Mouse (Mus musculus): ENCODE data around the gene Ednrb. TPM values are rescaled to one million over a fixed set of nuclear protein-coding genes. Genes with fewer than 3 reads are reported as not detected.

Gene Ednrb
- polyA plus RNA-seq (2016; fragmentation: Nextera tagmentation; extraction: Ambion mirVana), result 47.6 and 80.3 TPM in 2 replicates

DNA sequence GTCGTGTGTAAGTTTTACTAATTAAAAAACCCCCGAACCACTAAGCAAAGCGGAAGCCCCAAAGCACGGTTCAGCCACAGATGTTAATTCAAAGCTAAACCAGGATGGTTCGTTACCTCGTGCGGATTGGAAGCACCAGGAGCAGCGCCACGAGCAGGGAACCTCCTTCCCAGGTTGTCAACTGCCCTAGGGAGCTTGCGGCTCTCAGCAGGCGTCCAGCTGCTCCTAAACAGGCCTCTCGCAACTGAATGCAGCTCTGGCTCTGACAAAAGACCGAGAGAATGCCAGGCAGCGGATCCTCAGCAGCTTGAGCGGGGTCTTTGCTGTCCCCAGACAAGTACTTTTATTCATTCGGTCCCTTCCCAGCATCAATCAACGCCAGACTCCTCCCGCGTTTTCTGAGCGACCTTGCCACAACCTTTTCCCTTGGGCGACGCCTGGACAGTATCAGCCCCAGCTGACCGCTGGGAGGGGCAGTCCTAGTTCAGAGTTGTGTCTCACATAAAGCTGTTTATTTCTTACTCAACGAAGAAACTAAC lies at the start of gene Ednrb:
Ednrb (minus strand) TSS at position 392 of the 539 bp plus-strand sequence.
- Histone ChIP-seq H3K27me3 (ENCODE audit: insufficient read depth, poor library complexity, severe bottlenecking) (no peaks in the 10 kb centered on the region), H3K9me3 (no peaks in the 10 kb centered on the region), H3K4me3 (peak within 1 kb of the TSS; percentile 70), H3K27ac (peak within 1 kb of the TSS; percentile 82), H3K36me3 (no peaks in the 10 kb centered on the region), H3K4me1 (peaks cover 11% of the 10 kb centered on the region)
- DNase-seq (ENCODE audit: low spot score), result peak; percentile 87
- under 1% methylated on average over 24 of the region's 24 CpGs for WGBS

DNA sequence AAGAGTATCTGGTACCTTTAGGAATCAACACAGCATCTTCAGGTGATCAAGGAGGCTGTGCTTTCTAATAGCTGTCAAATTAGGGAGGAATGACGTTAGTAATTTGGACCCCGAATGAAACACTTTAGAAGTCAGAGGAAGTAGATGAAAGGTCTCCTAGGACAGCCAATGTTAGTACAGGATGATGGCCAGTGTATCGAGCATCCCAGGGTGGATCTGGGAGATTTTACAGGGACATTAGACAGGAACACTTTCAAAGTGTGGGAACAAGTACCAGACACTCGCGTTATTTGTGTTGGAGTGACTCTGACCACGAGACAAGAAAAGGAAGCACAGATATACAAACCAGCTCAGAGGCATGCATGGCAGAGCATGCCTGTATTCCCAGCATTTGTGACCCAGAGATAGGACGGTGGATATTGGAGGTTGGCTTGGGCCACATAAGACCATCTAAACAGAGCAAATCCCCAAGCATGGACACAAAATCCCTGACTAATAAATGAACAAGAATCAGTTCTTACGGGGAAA lies 48.3 kb upstream of the Ednrb start:
- 58% methylated on average over 8 of the region's 8 CpGs for WGBS
- Histone ChIP-seq H3K27ac (no peak overlapping the region), H3K9me3 (no peaks in the 10 kb centered on the region), H3K4me3 (no peak overlapping the region), H3K27me3 (ENCODE audit: insufficient read depth, poor library complexity, severe bottlenecking) (no peaks in the 10 kb centered on the region), H3K36me3 (no peaks in the 10 kb centered on the region), H3K4me1 (no peaks in the 10 kb centered on the region)
- no peak for DNase-seq (ENCODE audit: low spot score)

DNA sequence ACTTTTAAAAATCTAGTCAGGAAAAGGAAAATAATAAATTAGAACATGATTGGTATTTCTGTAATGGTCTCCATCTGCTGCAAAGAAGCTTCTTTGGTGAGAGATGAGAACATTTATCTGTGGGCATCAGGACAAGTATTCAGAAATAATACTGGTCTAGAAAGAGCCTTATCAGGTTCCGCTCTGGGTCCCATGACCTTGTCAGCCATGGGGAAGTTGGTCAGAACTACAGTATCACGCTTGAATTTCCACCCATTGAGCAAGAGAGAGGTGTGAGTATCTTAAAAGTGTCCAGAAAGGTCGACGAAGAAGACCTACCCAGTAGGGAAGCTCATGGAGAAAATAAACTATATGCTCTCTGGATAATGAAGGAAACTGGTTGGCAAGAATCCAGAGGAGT lies 46.6 kb upstream of the Ednrb start:
- DNase-seq (ENCODE audit: low spot score), result no peak
- 76% methylated on average over 4 of the region's 4 CpGs for WGBS
- Histone ChIP-seq H3K36me3 (no peaks in the 10 kb centered on the region), H3K27me3 (ENCODE audit: insufficient read depth, poor library complexity, severe bottlenecking) (no peaks in the 10 kb centered on the region), H3K4me3 (no peak overlapping the region), H3K4me1 (no peaks in the 10 kb centered on the region), H3K9me3 (no peaks in the 10 kb centered on the region), H3K27ac (no peak overlapping the region)

DNA sequence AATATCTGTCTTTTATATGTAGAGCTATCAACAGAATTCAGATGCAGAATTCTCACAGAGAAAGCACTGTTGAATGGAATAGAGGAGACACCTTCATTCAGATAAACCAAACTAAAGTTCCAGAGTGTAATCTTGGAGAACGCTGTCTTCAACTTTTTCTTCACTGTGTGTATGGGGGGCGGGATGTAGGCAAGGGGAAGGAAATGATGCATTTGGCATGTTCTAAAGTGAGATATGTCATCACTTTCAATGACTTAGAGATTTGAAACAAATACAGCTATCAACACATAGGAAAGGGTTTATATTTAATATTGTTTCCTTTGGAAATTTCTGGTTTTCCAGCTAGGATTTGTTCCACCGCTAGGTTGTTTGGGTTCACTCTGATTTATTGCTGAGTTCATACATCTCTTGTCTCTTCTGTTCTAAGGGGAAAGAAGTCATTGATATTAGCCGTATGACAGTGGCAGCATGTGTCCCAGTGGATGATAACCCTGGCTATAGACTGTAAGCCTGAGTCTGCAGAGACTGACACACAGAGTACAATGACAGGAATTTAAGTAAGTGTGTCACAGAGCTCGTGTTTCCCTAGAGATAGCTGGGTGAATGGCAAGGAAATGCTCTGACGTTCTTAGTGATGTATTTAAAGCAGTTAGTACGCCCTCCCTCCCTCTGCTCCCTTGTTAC lies 40.8 kb upstream of the Ednrb start:
- WGBS, result 49% methylated on average over 7 of the region's 7 CpGs
- Histone ChIP-seq H3K9me3 (no peaks in the 10 kb centered on the region), H3K27me3 (ENCODE audit: insufficient read depth, poor library complexity, severe bottlenecking) (no peaks in the 10 kb centered on the region), H3K4me1 (no peaks in the 10 kb centered on the region), H3K27ac (no peak overlapping the region), H3K4me3 (no peak overlapping the region), H3K36me3 (no peaks in the 10 kb centered on the region)
- DNase-seq (ENCODE audit: low spot score), result no peak

DNA sequence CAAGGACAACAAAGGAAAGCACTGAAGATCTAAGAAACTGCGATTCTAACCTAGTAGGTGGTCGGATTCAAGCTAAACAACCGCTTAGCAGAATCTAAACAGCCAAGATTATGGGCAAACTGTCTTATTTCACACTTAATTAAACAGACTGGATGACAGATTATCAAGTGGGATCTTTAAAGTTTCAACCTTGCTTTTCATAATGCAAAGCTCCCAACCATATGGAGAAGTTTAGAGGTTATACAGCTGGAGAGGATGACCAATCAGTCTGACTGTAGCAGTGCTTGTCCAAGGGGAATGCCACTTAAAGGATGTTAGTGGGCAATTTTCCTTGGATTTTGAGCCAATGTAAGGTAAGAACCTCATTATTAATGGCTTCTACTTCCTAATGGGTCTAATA lies 38.7 kb upstream of the Ednrb start:
- Histone ChIP-seq H3K9me3 (no peaks in the 10 kb centered on the region), H3K4me3 (no peak overlapping the region), H3K27me3 (ENCODE audit: insufficient read depth, poor library complexity, severe bottlenecking) (no peaks in the 10 kb centered on the region), H3K27ac (no peak overlapping the region), H3K36me3 (no peaks in the 10 kb centered on the region), H3K4me1 (no peaks in the 10 kb centered on the region)
- DNase-seq (ENCODE audit: low spot score), result no peak
- 90% methylated on average over 3 of the region's 3 CpGs for WGBS

DNA sequence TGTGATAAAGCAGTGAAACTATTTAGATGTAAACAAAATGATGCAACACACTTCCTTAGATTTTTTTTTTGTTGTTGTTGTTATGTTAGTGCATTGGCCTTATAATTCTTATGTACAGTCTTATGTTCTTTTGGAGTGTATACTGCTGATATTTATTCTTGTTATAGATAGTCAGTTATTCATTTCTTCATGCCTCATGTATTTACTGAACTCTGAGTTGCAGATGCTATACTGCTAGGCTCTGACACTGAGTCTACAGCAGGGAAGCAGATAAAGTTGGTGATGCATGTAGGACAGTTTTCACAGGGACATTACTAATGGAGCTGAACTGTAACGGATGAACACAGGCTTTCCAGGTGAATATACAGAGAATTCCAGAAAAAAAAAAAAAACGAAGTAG lies 32.9 kb upstream of the Ednrb start:
- no peaks in the 10 kb centered on the region for H3K4me1 ChIP-seq
- WGBS, result 93% methylated on average over 2 of the region's 2 CpGs
- DNase-seq (ENCODE audit: low spot score), result no peak
- no peak overlapping the region for H3K4me3 ChIP-seq
- H3K9me3 ChIP-seq, result no peaks in the 10 kb centered on the region
- no peak overlapping the region for H3K27ac ChIP-seq
- H3K36me3 ChIP-seq, result no peaks in the 10 kb centered on the region
- no peaks in the 10 kb centered on the region for H3K27me3 ChIP-seq (ENCODE audit: insufficient read depth, poor library complexity, severe bottlenecking)

DNA sequence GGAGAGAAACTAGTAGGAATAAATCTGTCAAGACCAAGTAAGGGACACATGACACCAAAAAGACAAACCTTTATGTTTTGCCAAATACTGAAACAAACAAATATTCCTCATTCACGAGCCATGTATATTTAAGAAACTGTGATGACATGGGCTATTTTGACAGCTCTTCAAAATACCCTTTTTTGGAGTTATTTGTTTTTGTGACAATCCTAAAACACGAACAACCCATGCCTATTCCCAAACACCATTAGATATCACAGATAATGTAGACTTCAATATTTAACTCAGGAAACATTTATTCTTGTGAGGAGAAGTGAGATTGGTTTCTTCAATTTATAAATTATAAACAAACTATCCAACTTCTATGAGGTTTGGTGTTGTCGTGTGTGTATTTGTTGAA lies 32.4 kb upstream of the Ednrb start:
- no peaks in the 10 kb centered on the region for H3K4me1 ChIP-seq
- H3K36me3 ChIP-seq, result no peaks in the 10 kb centered on the region
- H3K9me3 ChIP-seq, result no peaks in the 10 kb centered on the region
- WGBS, result 76% methylated on average over 3 of the region's 3 CpGs
- no peak overlapping the region for H3K27ac ChIP-seq
- no peaks in the 10 kb centered on the region for H3K27me3 ChIP-seq (ENCODE audit: insufficient read depth, poor library complexity, severe bottlenecking)
- no peak for DNase-seq (ENCODE audit: low spot score)
- no peak overlapping the region for H3K4me3 ChIP-seq

DNA sequence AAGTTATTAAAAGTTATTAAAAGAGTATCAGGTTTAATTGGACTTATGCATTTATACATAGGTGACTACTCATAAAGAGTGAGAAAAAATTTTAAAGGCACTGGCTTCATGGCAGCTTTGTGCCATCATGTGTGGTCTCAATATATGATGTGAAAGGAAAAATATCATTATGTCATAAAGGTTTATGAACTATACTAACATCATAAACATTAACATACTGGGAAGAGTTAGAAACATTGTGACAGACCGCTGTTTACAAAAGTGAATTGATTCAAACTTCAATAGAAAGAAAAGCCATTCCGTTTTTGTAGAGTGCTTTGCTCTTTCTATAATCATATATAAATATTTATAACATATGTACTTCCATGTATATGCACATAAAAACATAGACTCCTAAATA lies 22.4 kb upstream of the Ednrb start:
- Histone ChIP-seq H3K27ac (no peak overlapping the region), H3K27me3 (ENCODE audit: insufficient read depth, poor library complexity, severe bottlenecking) (no peaks in the 10 kb centered on the region), H3K4me3 (no peak overlapping the region), H3K4me1 (no peaks in the 10 kb centered on the region), H3K36me3 (no peaks in the 10 kb centered on the region), H3K9me3 (no peaks in the 10 kb centered on the region)
- no peak for DNase-seq (ENCODE audit: low spot score)
- 83% methylated on average over 2 of the region's 2 CpGs for WGBS

DNA sequence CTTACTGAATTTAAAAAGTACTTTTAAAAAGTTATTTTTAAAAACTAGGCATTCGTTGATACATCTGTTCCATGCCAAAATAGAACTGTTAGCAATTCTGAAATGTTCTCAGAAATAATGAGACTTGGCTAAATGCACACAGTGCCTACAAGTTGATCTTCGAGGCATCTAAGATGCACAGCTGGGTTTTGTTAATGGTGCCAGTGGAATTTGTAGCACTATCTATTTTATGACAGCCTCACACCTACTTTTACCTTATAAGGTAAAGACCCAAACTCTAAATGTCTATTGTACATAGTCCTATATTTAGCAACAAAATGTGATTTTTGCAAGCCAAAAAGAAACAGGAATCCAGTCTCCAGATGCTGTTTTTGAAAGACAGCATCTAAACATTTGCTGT lies 21.0 kb upstream of the Ednrb start:
- DNase-seq (ENCODE audit: low spot score), result no peak
- H3K36me3 ChIP-seq, result no peaks in the 10 kb centered on the region
- H3K4me3 ChIP-seq, result no peak overlapping the region
- no peaks in the 10 kb centered on the region for H3K9me3 ChIP-seq
- H3K27me3 ChIP-seq (ENCODE audit: insufficient read depth, poor library complexity, severe bottlenecking), result no peaks in the 10 kb centered on the region
- 64% methylated on average over 2 of the region's 2 CpGs for WGBS
- H3K4me1 ChIP-seq, result no peaks in the 10 kb centered on the region
- no peak overlapping the region for H3K27ac ChIP-seq

DNA sequence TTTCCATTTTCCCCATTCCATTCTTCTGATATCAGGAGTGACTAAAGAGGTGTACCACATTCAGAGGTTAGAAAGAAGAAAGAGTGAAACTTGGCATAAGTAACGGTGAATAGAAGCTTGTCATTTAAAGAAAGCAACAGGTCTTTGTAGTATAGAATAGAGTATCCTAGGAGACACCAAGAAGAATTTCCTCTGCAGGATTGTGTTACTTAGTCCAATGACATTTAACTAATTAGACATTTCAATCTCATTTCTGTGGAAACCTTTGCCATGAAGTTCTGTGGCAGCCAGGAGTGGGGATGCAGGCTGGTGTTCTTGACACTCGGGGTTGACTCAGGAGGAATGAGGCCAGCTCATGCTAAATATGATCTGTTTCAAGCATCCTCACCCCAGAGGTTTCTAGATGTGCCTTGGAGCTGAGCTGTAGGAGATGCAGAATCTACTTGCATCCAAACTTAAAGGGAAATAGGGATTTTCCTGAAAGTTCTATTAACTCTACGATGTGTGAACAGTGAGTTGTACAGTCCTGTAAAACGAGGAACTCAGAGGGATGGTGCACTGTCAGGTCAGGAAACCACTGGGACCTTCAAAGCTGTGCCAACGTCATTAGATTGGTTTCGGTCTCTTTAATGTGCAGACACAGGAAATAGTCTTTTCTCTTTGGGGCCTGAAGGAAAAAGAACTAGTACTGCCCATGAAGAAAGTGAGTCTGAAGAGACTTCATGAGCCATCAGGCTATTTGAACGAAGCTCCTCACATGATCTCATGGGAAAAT lies 6.1 kb upstream of the Ednrb start:
- H3K4me3 ChIP-seq, result no peak overlapping the region
- DNase-seq (ENCODE audit: low spot score), result no peak
- no peaks in the 10 kb centered on the region for H3K9me3 ChIP-seq
- no peaks in the 10 kb centered on the region for H3K27me3 ChIP-seq (ENCODE audit: insufficient read depth, poor library complexity, severe bottlenecking)
- 76% methylated on average over 7 of the region's 7 CpGs for WGBS
- H3K4me1 ChIP-seq, result no peaks in the 10 kb centered on the region
- no peak overlapping the region for H3K27ac ChIP-seq
- no peaks in the 10 kb centered on the region for H3K36me3 ChIP-seq

DNA sequence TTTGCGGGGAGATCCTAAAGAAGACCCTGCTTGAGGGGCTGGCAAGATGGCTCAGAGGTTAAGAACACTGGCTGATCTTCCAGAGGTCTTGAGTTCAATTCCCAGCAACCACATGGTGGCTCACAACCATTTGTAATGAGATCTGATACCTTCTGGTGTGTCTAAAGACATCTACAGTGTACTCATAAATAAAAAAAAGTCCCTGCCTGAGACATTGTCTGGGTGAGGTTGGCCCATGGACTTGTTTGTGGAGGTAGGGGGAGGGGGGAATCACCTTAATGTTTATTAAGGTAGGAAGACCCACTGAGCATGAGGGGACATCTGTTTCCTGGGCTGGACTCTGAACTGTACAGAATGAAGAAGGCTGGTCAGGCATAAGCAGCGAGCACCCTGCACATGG lies 1.5 kb upstream of the Ednrb start:
- H3K9me3 ChIP-seq, result no peaks in the 10 kb centered on the region
- H3K27me3 ChIP-seq (ENCODE audit: insufficient read depth, poor library complexity, severe bottlenecking), result no peaks in the 10 kb centered on the region
- no peak overlapping the region for H3K27ac ChIP-seq
- H3K4me1 ChIP-seq, result peaks cover 11% of the 10 kb centered on the region
- no peak overlapping the region for H3K4me3 ChIP-seq
- DNase-seq (ENCODE audit: low spot score), result no peak
- 85% methylated on average over 2 of the region's 2 CpGs for WGBS
- H3K36me3 ChIP-seq, result no peaks in the 10 kb centered on the region

DNA sequence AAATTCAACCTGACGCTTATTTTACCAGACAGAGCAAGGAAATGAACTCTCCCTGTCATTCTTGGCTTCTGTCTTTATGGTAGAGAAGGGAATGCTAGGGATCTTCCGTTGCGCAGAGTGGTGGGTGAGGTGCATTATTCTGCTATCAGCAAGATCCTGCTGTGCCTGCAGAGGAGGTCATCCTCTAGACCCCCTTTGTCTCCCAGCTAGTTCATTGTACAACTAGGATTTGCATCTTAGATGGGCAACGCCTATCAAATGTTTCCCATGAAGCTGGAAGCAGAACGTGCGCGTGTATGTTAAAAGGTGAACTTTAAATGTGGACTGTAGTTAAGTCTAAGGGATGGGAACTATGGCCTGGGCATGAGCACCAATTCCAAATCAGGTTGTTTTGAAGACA lies 742 bp upstream of the Ednrb start:
- Histone ChIP-seq H3K9me3 (no peaks in the 10 kb centered on the region), H3K27ac (0 out of 2 replicates have a peak overlapping the region, but pooled peaks have one; percentile 82), H3K36me3 (no peaks in the 10 kb centered on the region), H3K4me3 (no peak overlapping the region), H3K4me1 (peaks cover 11% of the 10 kb centered on the region), H3K27me3 (ENCODE audit: insufficient read depth, poor library complexity, severe bottlenecking) (no peaks in the 10 kb centered on the region)
- 72% methylated on average over 7 of the region's 7 CpGs for WGBS
- DNase-seq (ENCODE audit: low spot score), result no peak

DNA sequence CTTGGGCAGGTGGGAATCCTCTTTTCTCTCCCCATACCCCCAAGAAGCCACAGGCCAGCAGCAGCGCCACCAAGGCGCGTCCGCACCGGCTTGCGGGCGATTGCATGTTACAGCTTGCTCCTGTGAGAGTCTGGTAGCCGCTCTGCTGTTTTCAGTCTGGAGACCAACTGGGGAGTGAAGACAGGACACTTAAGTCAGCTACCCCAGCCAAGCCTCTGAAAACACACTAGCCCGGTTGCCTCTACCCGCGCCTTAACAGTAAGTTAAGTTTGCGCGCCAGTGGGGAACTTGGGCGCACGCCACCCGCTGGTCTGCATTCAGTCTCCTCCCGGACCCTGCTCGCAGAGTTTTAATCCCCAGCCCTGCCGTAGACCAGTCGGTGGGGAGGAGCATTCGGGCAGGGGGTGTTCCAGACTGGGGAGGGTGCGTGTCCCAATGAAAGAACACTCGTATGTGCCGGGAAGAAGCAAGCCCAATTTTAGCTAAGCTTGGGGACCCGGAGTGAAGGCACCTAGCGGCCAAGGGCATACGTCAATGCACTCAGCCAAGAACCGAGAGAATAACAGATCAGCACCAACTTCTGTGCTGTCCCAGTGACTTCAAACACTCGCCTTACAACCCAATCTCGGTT lies 716 bp downstream of the Ednrb start:
- Histone ChIP-seq H3K4me3 (peak overlapping the region; percentile 70), H3K27me3 (ENCODE audit: insufficient read depth, poor library complexity, severe bottlenecking) (no peaks in the 10 kb centered on the region), H3K9me3 (no peaks in the 10 kb centered on the region), H3K36me3 (no peaks in the 10 kb centered on the region), H3K27ac (peak overlapping the region; percentile 82), H3K4me1 (peaks cover 11% of the 10 kb centered on the region)
- DNase-seq (ENCODE audit: low spot score), result peak; percentile 84
- WGBS, result under 1% methylated on average over 30 of the region's 30 CpGs
